ENCODE assay signal across 15 mouse cellular contexts in the genomic region with DNA sequence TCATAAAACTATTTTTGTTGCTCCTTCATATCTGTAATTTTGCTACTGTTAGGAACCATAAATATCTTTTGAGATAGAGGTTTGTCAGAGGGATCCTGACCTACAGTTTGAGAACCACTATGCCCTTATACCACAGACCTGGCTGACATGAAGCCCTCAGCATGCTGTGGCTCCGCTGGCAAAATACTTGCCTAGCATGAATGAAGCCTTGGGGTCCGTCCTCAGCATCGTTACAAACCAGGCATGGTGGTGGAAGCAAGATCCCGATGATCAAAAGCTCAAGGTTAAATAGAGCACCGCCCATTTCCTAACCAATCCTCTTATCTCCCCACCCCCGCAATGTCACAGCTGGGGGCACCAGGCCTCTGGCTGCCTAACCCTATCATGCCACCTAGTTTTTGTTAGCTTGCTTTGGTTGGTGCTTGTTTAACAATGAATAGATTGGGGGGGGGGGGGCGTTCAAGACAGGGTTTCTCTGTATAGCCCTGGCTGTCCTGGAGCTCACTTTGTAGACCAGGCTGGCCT. TPM values are rescaled to one million over a fixed set of nuclear protein-coding genes. Genes with fewer than 3 reads are reported as not detected.
DNase-seq lines count a peak whose midpoint lies in the region; ATAC-seq and TF ChIP-seq lines count a peak whose summit lies in the region.
"Had no signal": no experiment of that assay in that cellular context is flagged by ENCODE, and none has a peak within 500 bp of the region (broad histone marks: within the 10 kb centered on the region; RNA-seq: fewer than 3 reads in every experiment).

No protein-coding gene starts in this region.

- TF ChIP-seq EP300 in MEL (IDR thresholded peaks at IDR 0.05; ENCODE audit: low read depth in 1 of 2, low read length in 2 of 2): peak in 1 of 2 experiments; percentile 80; a peak in 2 of 4 replicates

- H3K27me3 ChIP-seq in hindbrain, embryonic 13.5 days: no peaks in the 10 kb centered on the region
- no peaks in the 10 kb centered on the region for H3K27me3 ChIP-seq in hindbrain, embryonic 11.5 days (ENCODE audit: control insufficient read depth, insufficient read depth, low read length)
- no peaks in the 10 kb centered on the region for H3K27me3 ChIP-seq in MEL (ENCODE audit: control insufficient read depth in 1 of 2, insufficient read depth in 2 of 2, low read length in 2 of 2)
- H3K27me3 ChIP-seq in liver, embryonic 12.5 days (replicated peaks): peaks cover 7% of the 10 kb centered on the region; the same call in 1 of the 2 replicates
- H3K27me3 ChIP-seq: forebrain, embryonic 13.5 days; stomach, embryonic 15.5 days had no signal

- H3K4me2 ChIP-seq in hindbrain, embryonic 13.5 days: no peak overlapping the region
- no peak overlapping the region for H3K4me2 ChIP-seq in hindbrain, embryonic 11.5 days (replicated peaks; ENCODE audit: low read depth, low read length)
- H3K4me2 ChIP-seq in liver, embryonic 12.5 days: peak overlapping the region; percentile 32
- H3K4me2 ChIP-seq: midbrain, embryonic 11.5 days; stomach, embryonic 15.5 days had no signal

- peak overlapping the region; percentile 93 for H3K27ac ChIP-seq in hindbrain, embryonic 13.5 days
- H3K27ac ChIP-seq in hindbrain, embryonic 11.5 days (ENCODE audit: low read depth, low read length): no peak overlapping the region
- peak overlapping the region; percentile 9 for H3K27ac ChIP-seq in MEL (ENCODE audit: control insufficient read depth, low read depth, low read length)
- no peak overlapping the region for H3K27ac ChIP-seq in liver, embryonic 12.5 days
- H3K27ac ChIP-seq: heart, embryonic 10.5 days; stomach, embryonic 15.5 days had no signal

- no peak for TF ChIP-seq RAD21 in MEL (IDR thresholded peaks at IDR 0.05; ENCODE audit: low read depth, low read length)

- peaks cover 59% of the 10 kb centered on the region for H3K36me3 ChIP-seq in hindbrain, embryonic 13.5 days
- H3K36me3 ChIP-seq in hindbrain, embryonic 11.5 days (ENCODE audit: control insufficient read depth, insufficient read depth, low read length): peaks cover 3% of the 10 kb centered on the region; the same call in 1 of the 2 replicates
- peaks cover 8 to 18% of the 10 kb centered on the region in 2 experiments for H3K36me3 ChIP-seq in MEL (ENCODE audit: control insufficient read depth in 1 of 2, insufficient read depth in 2 of 2, low read length in 2 of 2)
- peaks cover 40% of the 10 kb centered on the region for H3K36me3 ChIP-seq in liver, embryonic 12.5 days

- H3K9ac ChIP-seq in hindbrain, embryonic 13.5 days: no peak overlapping the region
- H3K9ac ChIP-seq in hindbrain, embryonic 11.5 days (ENCODE audit: low read depth, low read length): no peak overlapping the region
- H3K9ac ChIP-seq in MEL (ENCODE audit: control insufficient read depth, low read depth, low read length, poor library complexity, severe bottlenecking): 0 out of 2 replicates have a peak overlapping the region, but pooled peaks have one; percentile 1
- H3K9ac ChIP-seq in liver, embryonic 12.5 days: peak overlapping the region; percentile 25; the same call in 1 of the 2 replicates
- H3K9ac ChIP-seq: forebrain, embryonic 13.5 days; stomach, embryonic 15.5 days had no signal

- H3K4me3 ChIP-seq in hindbrain, embryonic 13.5 days: no peak overlapping the region
- no peak overlapping the region for H3K4me3 ChIP-seq in hindbrain, embryonic 11.5 days (ENCODE audit: low read depth, low read length)
- H3K4me3 ChIP-seq in MEL (ENCODE audit: control insufficient read depth in 1 of 2, insufficient read depth in 1 of 2, low read depth in 2 of 2, low read length in 2 of 2): no peak overlapping the region
- H3K4me3 ChIP-seq in liver, embryonic 12.5 days: no peak overlapping the region
- H3K4me3 ChIP-seq: forebrain, embryonic 13.5 days; heart, embryonic 10.5 days; stomach, embryonic 15.5 days had no signal

- H3K9me3 ChIP-seq in hindbrain, embryonic 13.5 days: no peaks in the 10 kb centered on the region
- no peaks in the 10 kb centered on the region for H3K9me3 ChIP-seq in hindbrain, embryonic 11.5 days (ENCODE audit: control insufficient read depth, low read length)
- no peaks in the 10 kb centered on the region for H3K9me3 ChIP-seq in MEL (replicated peaks; ENCODE audit: insufficient read depth, low read length)
- H3K9me3 ChIP-seq in liver, embryonic 12.5 days (replicated peaks): no peaks in the 10 kb centered on the region
- H3K9me3 ChIP-seq: forebrain, embryonic 13.5 days; heart, embryonic 10.5 days; stomach, embryonic 15.5 days had no signal

- no peaks in the 10 kb centered on the region for H3K79me2 ChIP-seq in MEL (ENCODE audit: control insufficient read depth, insufficient read depth, low read length, poor library complexity)

- TF ChIP-seq CTCF in MEL (IDR thresholded peaks at IDR 0.05 in 2 of 3, conservative IDR thresholded peaks at IDR 0.05 in 1 of 3; ENCODE audit: control insufficient read depth in 1 of 3, insufficient read depth in 1 of 3, low read depth in 2 of 3, low read length in 3 of 3, poor library complexity in 1 of 3, severe bottlenecking in 1 of 3): peak in 1 of 3 experiments; percentile 13; a peak in 2 of 6 replicates

- DNase-seq in hindbrain, embryonic 11.5 days (ENCODE audit: low spot score): no peak
- peak; percentile 94 for DNase-seq in MEL (ENCODE audit: low read depth, low spot score)
- peak; percentile 64 for DNase-seq in thymus, postnatal 0 days (ENCODE audit: low spot score)
- DNase-seq in cerebellum, adult 11-12 months: no peak
- DNase-seq: adrenal gland, adult 2 months; cerebellum, postnatal 14 days; kidney, adult 9 months had no signal

- TF ChIP-seq POLR2A in MEL (IDR thresholded peaks at IDR 0.05; ENCODE audit: control insufficient read depth in 1 of 2, insufficient read depth in 1 of 2, low read depth in 1 of 2, low read length in 2 of 2, poor library complexity in 1 of 2): peak in 1 of 2 experiments; percentile 72; a peak in 2 of 4 replicates

- H3K4me1 ChIP-seq in hindbrain, embryonic 13.5 days (replicated peaks): peaks cover 58% of the 10 kb centered on the region
- H3K4me1 ChIP-seq in hindbrain, embryonic 11.5 days (replicated peaks; ENCODE audit: control insufficient read depth, insufficient read depth, low read length): peaks cover 19% of the 10 kb centered on the region
- peaks cover 5 to 22% of the 10 kb centered on the region in 2 experiments for H3K4me1 ChIP-seq in MEL (ENCODE audit: control insufficient read depth in 1 of 2, insufficient read depth in 2 of 2, low read length in 2 of 2)
- peaks cover 20% of the 10 kb centered on the region for H3K4me1 ChIP-seq in liver, embryonic 12.5 days
- H3K4me1 ChIP-seq: stomach, embryonic 15.5 days had no signal

- no peak for ATAC-seq in hindbrain, embryonic 13.5 days (ENCODE audit: low FRiP score)
- no peak for ATAC-seq in hindbrain, embryonic 11.5 days (ENCODE audit: low FRiP score)
- ATAC-seq in liver, embryonic 12.5 days: peak; percentile 48
- ATAC-seq in CD4-positive, CD25-positive, alpha-beta regulatory T cell, adult 4 months: no peak
- ATAC-seq: lung, postnatal 0 days had no signal

- WGBS in hindbrain, embryonic 13.5 days: 17% methylated on average over 6 of the region's 7 CpGs
- 18% methylated on average over 7 of the region's 7 CpGs for WGBS in hindbrain, embryonic 11.5 days
- 4% methylated on average over 7 of the region's 7 CpGs for WGBS in liver, embryonic 12.5 days (ENCODE audit: insufficient replicate concordance)

TF ChIP-seq in MEL, 35 proteins besides CTCF, POLR2A, EP300 and RAD21 (continues in another document):
- TF ChIP-seq TCF12 (IDR thresholded peaks at IDR 0.05; ENCODE audit: low read depth, low read length): peak; percentile 60; the same call in 1 of the 2 replicates
- TF ChIP-seq UBTF (IDR thresholded peaks at IDR 0.05; ENCODE audit: borderline replicate concordance, insufficient read depth, low read depth, low read length): no peak
- no peak for TF ChIP-seq BHLHE40 (IDR thresholded peaks at IDR 0.05; ENCODE audit: borderline replicate concordance, low read depth, low read length)
- TF ChIP-seq CHD2 (IDR thresholded peaks at IDR 0.05; ENCODE audit: low read length): no peak; the same call in 1 of the 2 replicates
- no peak; the same call in 1 of the 2 replicates for TF ChIP-seq ZMIZ1 (IDR thresholded peaks at IDR 0.05; ENCODE audit: low read depth, low read length)

RNA-seq across cellular contexts. Expression of gene Pin1, which starts 14.7 kb away (rescaled TPM):
- polyA plus RNA-seq in hindbrain, embryonic 13.5 days (2015; fragmentation: Nextera tagmentation; extraction: Ambion mirVana): 59.8 and 61.5 TPM in 2 replicates
- polyA plus RNA-seq in hindbrain, embryonic 11.5 days (2014; fragmentation: Nextera tagmentation; extraction: Ambion mirVana): 65.2 and 65.9 TPM in 2 replicates
- 179 and 202 TPM in 2 replicates for total RNA-seq in MEL (2012; rRNA removed)
- 100 to 1,000 TPM; 136 to 201 TPM for polyA plus RNA-seq in MEL (2012; ENCODE audit: insufficient read depth in 1 of 2, insufficient read length in 2 of 2, low read depth in 1 of 2, low replicate concordance in 2 of 2, missing spikeins in 1 of 2)
- polyA plus RNA-seq in liver, embryonic 12.5 days (2016; fragmentation: Nextera tagmentation; extraction: Ambion mirVana): 37.2 and 39.0 TPM in 2 replicates
- polyA plus RNA-seq in thymus, postnatal 0 days (2015; fragmentation: Nextera tagmentation; extraction: Ambion mirVana): 54.9 and 56.7 TPM in 2 replicates
- polyA plus RNA-seq in CD4-positive, CD25-positive, alpha-beta regulatory T cell, adult 4 months (2017; shearing (Covaris generic)): 10 to 100 TPM; 19.7 to 22.9 TPM

RNA-seq across cellular contexts. Expression of gene Fbxl12, which starts 22.0 kb away (rescaled TPM):
- 18.2 and 19.1 TPM in 2 replicates for polyA plus RNA-seq in hindbrain, embryonic 13.5 days (2015; fragmentation: Nextera tagmentation; extraction: Ambion mirVana)
- polyA plus RNA-seq in hindbrain, embryonic 11.5 days (2014; fragmentation: Nextera tagmentation; extraction: Ambion mirVana): 12.6 and 14.3 TPM in 2 replicates
- 14.9 and 16.4 TPM in 2 replicates for total RNA-seq in MEL (2012; rRNA removed)
- polyA plus RNA-seq in MEL (2012; ENCODE audit: insufficient read depth in 1 of 2, insufficient read length in 2 of 2, low read depth in 1 of 2, low replicate concordance in 2 of 2, missing spikeins in 1 of 2): 10 to 100 TPM in 1 of 2 experiments, not detected in 1; 44.0 TPM
- 6.2 and 6.4 TPM in 2 replicates for polyA plus RNA-seq in liver, embryonic 12.5 days (2016; fragmentation: Nextera tagmentation; extraction: Ambion mirVana)
- polyA plus RNA-seq in thymus, postnatal 0 days (2015; fragmentation: Nextera tagmentation; extraction: Ambion mirVana): 149 and 159 TPM in 2 replicates
- polyA plus RNA-seq in CD4-positive, CD25-positive, alpha-beta regulatory T cell, adult 4 months (2017; shearing (Covaris generic)): 10 to 100 TPM; 54.4 to 79.2 TPM

RNA-seq across cellular contexts. Expression of gene Ubl5, which starts 23.9 kb away (rescaled TPM):
- polyA plus RNA-seq in hindbrain, embryonic 13.5 days (2015; fragmentation: Nextera tagmentation; extraction: Ambion mirVana): 500 and 520 TPM in 2 replicates
- polyA plus RNA-seq in hindbrain, embryonic 11.5 days (2014; fragmentation: Nextera tagmentation; extraction: Ambion mirVana): 448 and 456 TPM in 2 replicates
- total RNA-seq in MEL (2012; rRNA removed): 867 and 1,103 TPM in 2 replicates
- 100 to 1,000 TPM in 1 of 2 experiments, not detected in 1; 850 TPM for polyA plus RNA-seq in MEL (2012; ENCODE audit: insufficient read depth in 1 of 2, insufficient read length in 2 of 2, low read depth in 1 of 2, low replicate concordance in 2 of 2, missing spikeins in 1 of 2)
- polyA plus RNA-seq in liver, embryonic 12.5 days (2016; fragmentation: Nextera tagmentation; extraction: Ambion mirVana): 307 TPM in 2 replicates
- 658 and 685 TPM in 2 replicates for polyA plus RNA-seq in thymus, postnatal 0 days (2015; fragmentation: Nextera tagmentation; extraction: Ambion mirVana)
- 100 to 1,000 TPM; 274 to 342 TPM for polyA plus RNA-seq in CD4-positive, CD25-positive, alpha-beta regulatory T cell, adult 4 months (2017; shearing (Covaris generic))

Comparison
In these comparisons a context has a peak if more than half of its experiments do, and no peak if none do; other contexts are left out.
1. H3K27ac ChIP-seq: peak in hindbrain, embryonic 13.5 days (single experiment) and MEL (single experiment); none in hindbrain, embryonic 11.5 days (single experiment) and liver, embryonic 12.5 days (single experiment).
2. H3K9ac ChIP-seq: peak in MEL (single experiment) and liver, embryonic 12.5 days (single experiment); none in hindbrain, embryonic 13.5 days (single experiment) and hindbrain, embryonic 11.5 days (single experiment).
3. DNase-seq: peak in MEL (single experiment) and thymus, postnatal 0 days (single experiment); none in hindbrain, embryonic 11.5 days (single experiment) and cerebellum, adult 11-12 months (single experiment).